Mouse (Mus musculus): Measurements from ENCODE around the gene Hectd2. TPM values are rescaled to one million over a fixed set of nuclear protein-coding genes. Genes with fewer than 3 reads are reported as not detected.

The Hectd2 gene
- polyA plus RNA-seq, 1 experiment = 0.57 TPM

DNA sequence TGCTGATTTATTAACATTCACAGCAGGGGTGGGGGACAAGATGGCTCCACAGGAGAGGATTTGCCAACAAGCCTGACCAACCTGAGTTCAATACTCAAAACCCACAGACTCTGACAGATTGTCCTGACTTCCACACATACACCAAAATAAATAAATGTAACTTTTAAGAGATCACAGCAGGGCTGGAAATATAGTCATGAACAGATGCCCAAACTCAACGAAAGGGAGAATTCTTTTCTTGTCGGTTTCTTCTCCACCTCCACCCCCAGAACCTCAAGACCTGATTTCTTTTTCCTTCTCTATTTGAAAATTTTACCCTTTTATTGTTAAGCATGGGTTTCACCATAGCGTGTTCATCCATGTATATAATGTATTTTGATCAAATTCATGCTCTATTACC lies 82.8 kb downstream of the Hectd2 start:
- no peak for DNase-seq
- no peak overlapping the region for H3K4me3 ChIP-seq (replicated peaks; ENCODE audit: extremely low read depth, low read depth, low read length)
- no peaks in the 10 kb centered on the region for H3K4me1 ChIP-seq (ENCODE audit: control insufficient read depth, insufficient read depth, low read length)
- TF ChIP-seq POLR2A (IDR thresholded peaks at IDR 0.05; ENCODE audit: borderline replicate concordance, extremely low read depth, low read depth, low read length) = no peak
- no peak for TF ChIP-seq CTCF (IDR thresholded peaks at IDR 0.05; ENCODE audit: insufficient read depth, low read length)
- 92% methylated on average over 3 of the region's 3 CpGs for WGBS

DNA sequence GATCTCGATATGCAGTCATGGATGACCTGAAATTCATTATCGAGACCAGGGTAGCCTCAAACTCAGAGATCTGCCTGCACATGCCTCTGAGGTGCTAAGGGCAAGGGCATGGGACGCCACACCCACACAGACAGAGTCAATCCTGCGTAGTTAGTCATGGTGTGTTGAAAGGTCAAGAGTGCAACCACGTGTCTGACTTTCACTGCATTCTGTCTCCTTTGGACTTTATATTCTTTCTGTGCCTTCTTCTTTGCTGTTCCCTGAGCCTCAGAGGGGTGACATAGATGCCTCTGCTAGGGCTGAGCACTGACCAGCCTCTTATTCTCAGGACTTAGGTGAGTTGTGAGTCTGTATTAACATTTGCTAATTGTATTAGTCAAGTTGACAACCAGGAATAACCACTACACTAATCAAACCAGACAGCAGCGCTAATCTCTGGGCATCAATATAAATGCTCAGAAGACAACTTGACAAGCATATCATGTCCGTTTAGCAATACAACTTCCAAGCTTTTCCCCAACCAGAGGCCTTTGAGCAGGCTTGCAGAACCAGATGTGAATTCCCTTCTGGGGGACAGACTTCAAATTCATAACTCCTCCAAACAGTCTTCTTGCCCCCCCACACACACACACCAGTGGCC lies 83.6 kb downstream of the Hectd2 start:
- WGBS = 82% methylated on average over 7 of the region's 7 CpGs
- no peak for DNase-seq
- TF ChIP-seq POLR2A (IDR thresholded peaks at IDR 0.05; ENCODE audit: borderline replicate concordance, extremely low read depth, low read depth, low read length) (no peak), CTCF (IDR thresholded peaks at IDR 0.05; ENCODE audit: insufficient read depth, low read length) (no peak)
- H3K4me1 ChIP-seq (ENCODE audit: control insufficient read depth, insufficient read depth, low read length) = no peaks in the 10 kb centered on the region
- no peak overlapping the region for H3K4me3 ChIP-seq (replicated peaks; ENCODE audit: extremely low read depth, low read depth, low read length)

DNA sequence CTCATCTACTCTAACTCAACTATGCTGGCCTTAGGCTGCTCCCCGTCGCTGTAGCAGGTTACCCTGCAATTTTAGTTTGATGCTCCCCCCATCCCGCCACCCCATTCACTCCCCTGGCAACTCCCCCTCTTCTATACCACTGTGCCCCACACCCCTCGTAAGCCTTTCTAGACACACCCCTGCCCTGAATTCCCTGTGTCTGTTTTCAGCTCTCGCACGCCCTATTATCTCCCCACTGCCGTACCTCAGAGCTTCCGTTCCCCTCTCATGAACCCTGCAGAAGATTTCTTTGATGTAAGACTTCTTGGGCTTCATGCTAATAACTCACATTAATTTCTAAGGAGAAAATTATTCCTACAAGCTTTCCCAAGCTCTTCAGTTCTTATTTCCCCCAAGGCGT lies 84.6 kb downstream of the Hectd2 start:
- no peak for DNase-seq
- TF ChIP-seq CTCF (IDR thresholded peaks at IDR 0.05; ENCODE audit: insufficient read depth, low read length) = no peak
- TF ChIP-seq POLR2A (IDR thresholded peaks at IDR 0.05; ENCODE audit: borderline replicate concordance, extremely low read depth, low read depth, low read length) = no peak
- no peaks in the 10 kb centered on the region for H3K4me1 ChIP-seq (ENCODE audit: control insufficient read depth, insufficient read depth, low read length)
- WGBS = 94% methylated on average over 9 of the region's 9 CpGs
- no peak overlapping the region for H3K4me3 ChIP-seq (replicated peaks; ENCODE audit: extremely low read depth, low read depth, low read length)

GRCm38 (mm10) chr19:36641128-36641527 lies 86.7 kb downstream of the Hectd2 start:
- TF ChIP-seq POLR2A (IDR thresholded peaks at IDR 0.05; ENCODE audit: borderline replicate concordance, extremely low read depth, low read depth, low read length) (no peak), CTCF (IDR thresholded peaks at IDR 0.05; ENCODE audit: insufficient read depth, low read length) (no peak)
- no peak overlapping the region for H3K4me3 ChIP-seq (replicated peaks; ENCODE audit: extremely low read depth, low read depth, low read length)
- DNase-seq = no peak
- 54% methylated on average over 3 of the region's 3 CpGs for WGBS
- H3K4me1 ChIP-seq (ENCODE audit: control insufficient read depth, insufficient read depth, low read length) = no peaks in the 10 kb centered on the region; the same call in 1 of the 2 replicates

- TF ChIP-seq CTCF (IDR thresholded peaks at IDR 0.05; ENCODE audit: insufficient read depth, low read length) (no peak), POLR2A (IDR thresholded peaks at IDR 0.05; ENCODE audit: borderline replicate concordance, extremely low read depth, low read depth, low read length) (no peak)
- H3K4me3 ChIP-seq (replicated peaks; ENCODE audit: extremely low read depth, low read depth, low read length) = no peak overlapping the region
- WGBS = 72% methylated on average over 6 of the region's 6 CpGs
- no peak for DNase-seq
- no peaks in the 10 kb centered on the region; the same call in 1 of the 2 replicates for H3K4me1 ChIP-seq (ENCODE audit: control insufficient read depth, insufficient read depth, low read length)
Observed at GRCm38 (mm10) chr19:36645308-36645889, 91.0 kb downstream of the Hectd2 start.

DNA sequence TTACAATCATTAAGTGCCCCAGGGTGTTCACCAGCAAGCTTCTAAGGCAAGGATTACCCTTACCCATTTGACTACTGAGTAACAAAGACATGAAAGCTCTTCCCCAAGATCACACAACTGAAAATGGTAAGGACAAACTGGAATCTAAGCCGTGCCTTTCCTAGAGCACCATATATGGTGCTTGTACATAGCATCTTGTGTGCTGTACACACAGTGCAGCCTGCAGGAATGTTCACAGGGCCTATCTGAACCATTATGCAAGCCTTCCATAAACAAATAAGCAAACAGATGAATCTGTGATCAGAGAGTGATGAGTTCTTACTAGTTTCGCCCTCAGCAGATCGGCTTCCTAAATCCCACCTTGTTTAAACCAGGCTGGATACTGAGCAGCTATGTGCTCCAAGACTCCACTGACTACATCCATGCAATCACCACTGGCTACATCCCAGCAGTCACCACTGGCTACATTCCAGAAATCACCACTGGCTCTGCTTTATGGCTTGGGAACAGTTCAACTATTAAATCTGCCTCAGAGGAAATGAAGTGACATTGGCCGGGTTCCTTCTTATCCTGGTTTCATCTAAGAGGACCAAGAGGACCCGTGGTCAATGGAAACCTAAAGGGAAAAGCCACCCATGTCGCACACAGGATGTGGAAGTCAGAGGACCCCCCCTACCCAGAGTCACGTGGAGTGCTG lies 91.8 kb downstream of the Hectd2 start:
- 41% methylated on average over 7 of the region's 7 CpGs for WGBS
- DNase-seq = no peak
- Histone ChIP-seq H3K4me3 (replicated peaks; ENCODE audit: extremely low read depth, low read depth, low read length) (no peak overlapping the region), H3K4me1 (ENCODE audit: control insufficient read depth, insufficient read depth, low read length) (no peaks in the 10 kb centered on the region; the same call in 1 of the 2 replicates)
- TF ChIP-seq POLR2A (IDR thresholded peaks at IDR 0.05; ENCODE audit: borderline replicate concordance, extremely low read depth, low read depth, low read length) (no peak), CTCF (IDR thresholded peaks at IDR 0.05; ENCODE audit: insufficient read depth, low read length) (no peak)

GRCm38 (mm10) chr19:36652686-36653085 lies 98.2 kb downstream of the Hectd2 start:
- H3K4me1 ChIP-seq (ENCODE audit: control insufficient read depth, insufficient read depth, low read length) = no peaks in the 10 kb centered on the region
- H3K4me3 ChIP-seq (replicated peaks; ENCODE audit: extremely low read depth, low read depth, low read length) = no peak overlapping the region
- TF ChIP-seq POLR2A (IDR thresholded peaks at IDR 0.05; ENCODE audit: borderline replicate concordance, extremely low read depth, low read depth, low read length) = no peak
- no peak for TF ChIP-seq CTCF (IDR thresholded peaks at IDR 0.05; ENCODE audit: insufficient read depth, low read length)
- DNase-seq = no peak
- 93% methylated on average over 1 of the region's 1 CpGs for WGBS

DNA sequence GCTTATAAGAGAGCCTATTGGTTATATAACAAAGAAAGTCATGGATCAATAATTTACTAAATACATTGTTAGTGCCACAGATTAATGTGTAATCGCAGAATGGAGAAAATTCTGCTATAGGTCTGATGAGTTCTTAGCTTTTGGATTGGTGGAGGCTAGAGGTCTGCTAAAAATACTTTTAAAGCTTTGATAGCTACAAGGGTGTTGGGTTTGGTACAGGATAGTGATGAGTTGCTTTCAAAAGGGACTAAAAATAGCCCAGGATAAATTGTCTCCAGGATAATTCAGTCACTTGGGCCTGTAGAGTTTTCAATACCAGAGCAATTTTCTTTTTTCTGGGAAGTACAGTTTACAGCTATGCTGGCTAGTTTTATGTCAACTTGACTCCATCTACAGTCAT lies 108.3 kb downstream of the Hectd2 start:
- Histone ChIP-seq H3K4me1 (ENCODE audit: control insufficient read depth, insufficient read depth, low read length) (no peaks in the 10 kb centered on the region), H3K4me3 (replicated peaks; ENCODE audit: extremely low read depth, low read depth, low read length) (no peak overlapping the region)
- DNase-seq = no peak
- TF ChIP-seq POLR2A (IDR thresholded peaks at IDR 0.05; ENCODE audit: borderline replicate concordance, extremely low read depth, low read depth, low read length) (no peak), CTCF (IDR thresholded peaks at IDR 0.05; ENCODE audit: insufficient read depth, low read length) (no peak)
- WGBS = 96% methylated on average over 1 of the region's 1 CpGs

DNA sequence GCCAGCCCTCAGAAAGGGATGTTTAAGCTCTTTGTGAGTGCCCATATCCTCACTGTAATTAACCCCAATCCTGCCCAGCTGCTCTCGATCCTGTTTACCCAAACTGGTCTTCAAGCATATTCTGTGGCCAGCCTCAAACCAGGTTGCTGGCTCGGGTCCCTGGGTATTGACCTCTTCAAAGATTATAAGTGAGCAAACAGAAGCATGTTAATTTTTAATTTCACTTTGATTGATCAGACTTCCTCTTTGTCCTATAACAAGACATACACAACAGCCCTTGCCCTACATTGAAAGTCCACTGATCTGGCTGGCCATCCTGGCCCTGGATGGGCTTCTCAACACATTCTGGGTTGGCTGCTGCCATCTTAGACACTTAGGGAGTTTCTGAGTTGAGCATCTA lies 109.5 kb downstream of the Hectd2 start:
- DNase-seq = no peak
- H3K4me1 ChIP-seq (ENCODE audit: control insufficient read depth, insufficient read depth, low read length) = no peaks in the 10 kb centered on the region
- WGBS = 57% methylated on average over 2 of the region's 2 CpGs
- no peak overlapping the region for H3K4me3 ChIP-seq (replicated peaks; ENCODE audit: extremely low read depth, low read depth, low read length)
- no peak for TF ChIP-seq POLR2A (IDR thresholded peaks at IDR 0.05; ENCODE audit: borderline replicate concordance, extremely low read depth, low read depth, low read length)
- no peak for TF ChIP-seq CTCF (IDR thresholded peaks at IDR 0.05; ENCODE audit: insufficient read depth, low read length)

Data from lung, adult 2 months (tissue).